Mouse (Mus musculus): Measurements from ENCODE around the gene Hrasls5. TPM values are rescaled to one million over a fixed set of nuclear protein-coding genes. Genes with fewer than 3 reads are reported as not detected.

Gene Hrasls5
- polyA plus RNA-seq, 1 experiment from 2014 or later = not detected

DNA sequence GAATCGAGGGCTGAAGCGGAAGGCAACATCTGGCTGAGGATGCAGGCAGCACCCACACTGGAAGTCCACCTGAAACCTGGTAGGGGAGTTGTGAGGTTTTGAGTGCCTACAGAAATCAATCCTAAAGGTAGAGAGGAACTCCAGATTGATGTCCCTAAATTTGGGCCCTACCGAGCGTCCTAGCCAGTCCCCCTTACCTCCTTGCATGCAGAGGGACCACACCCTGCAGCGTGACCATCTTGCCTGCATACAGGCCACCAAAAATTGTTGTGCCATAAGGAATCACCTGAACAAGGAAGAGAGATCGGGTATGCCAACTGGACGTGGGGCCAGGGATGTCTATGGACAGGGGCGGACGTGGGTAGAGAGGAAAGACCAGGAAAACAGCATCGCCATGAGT is 8.2 kb upstream of the Hrasls5 start:
- Histone ChIP-seq H3K27ac (ENCODE audit: low read depth, low read length) (no peak overlapping the region), H3K36me3 (ENCODE audit: control insufficient read depth, insufficient read depth, low read length) (no peaks in the 10 kb centered on the region), H3K9ac (ENCODE audit: low read length) (no peak overlapping the region), H3K27me3 (ENCODE audit: control insufficient read depth, insufficient read depth, low read length) (no peaks in the 10 kb centered on the region), H3K4me3 (ENCODE audit: low read depth, low read length) (no peak overlapping the region), H3K4me2 (no peak overlapping the region), H3K4me1 (ENCODE audit: control insufficient read depth, insufficient read depth, low read length) (no peaks in the 10 kb centered on the region), H3K9me3 (ENCODE audit: control insufficient read depth, low read length) (no peaks in the 10 kb centered on the region)
- no peak for DNase-seq (ENCODE audit: low spot score, missing footprints)
- 94% methylated on average over 10 of the region's 10 CpGs for WGBS
- ATAC-seq (ENCODE audit: low FRiP score) = no peak

DNA sequence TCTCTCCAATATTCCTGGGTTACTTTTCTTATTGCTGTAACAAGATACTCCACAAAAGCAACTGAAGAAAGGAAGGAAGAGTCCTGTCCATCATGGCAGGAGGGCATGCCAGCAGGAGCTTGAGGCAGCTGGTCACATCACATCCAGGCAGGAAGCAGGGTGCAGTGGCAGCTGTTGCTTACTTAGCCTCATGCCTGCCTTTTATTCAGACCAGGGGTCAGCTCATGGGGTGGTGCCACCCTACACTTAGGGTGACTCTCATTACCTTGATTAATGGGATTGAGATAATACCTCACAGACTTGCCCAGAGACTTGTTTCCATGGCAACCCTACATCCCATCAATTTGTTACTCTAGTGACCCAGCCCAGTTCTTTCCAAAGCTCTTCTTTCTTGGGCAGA is 7.3 kb upstream of the Hrasls5 start:
- DNase-seq (ENCODE audit: low spot score, missing footprints) (peak; percentile 33), ATAC-seq (ENCODE audit: low FRiP score) (no peak)
- Histone ChIP-seq H3K36me3 (ENCODE audit: control insufficient read depth, insufficient read depth, low read length) (no peaks in the 10 kb centered on the region), H3K4me1 (ENCODE audit: control insufficient read depth, insufficient read depth, low read length) (no peaks in the 10 kb centered on the region), H3K4me2 (no peak overlapping the region), H3K27me3 (ENCODE audit: control insufficient read depth, insufficient read depth, low read length) (no peaks in the 10 kb centered on the region), H3K9ac (ENCODE audit: low read length) (no peak overlapping the region), H3K9me3 (ENCODE audit: control insufficient read depth, low read length) (no peaks in the 10 kb centered on the region), H3K27ac (ENCODE audit: low read depth, low read length) (no peak overlapping the region), H3K4me3 (ENCODE audit: low read depth, low read length) (no peak overlapping the region)

DNA sequence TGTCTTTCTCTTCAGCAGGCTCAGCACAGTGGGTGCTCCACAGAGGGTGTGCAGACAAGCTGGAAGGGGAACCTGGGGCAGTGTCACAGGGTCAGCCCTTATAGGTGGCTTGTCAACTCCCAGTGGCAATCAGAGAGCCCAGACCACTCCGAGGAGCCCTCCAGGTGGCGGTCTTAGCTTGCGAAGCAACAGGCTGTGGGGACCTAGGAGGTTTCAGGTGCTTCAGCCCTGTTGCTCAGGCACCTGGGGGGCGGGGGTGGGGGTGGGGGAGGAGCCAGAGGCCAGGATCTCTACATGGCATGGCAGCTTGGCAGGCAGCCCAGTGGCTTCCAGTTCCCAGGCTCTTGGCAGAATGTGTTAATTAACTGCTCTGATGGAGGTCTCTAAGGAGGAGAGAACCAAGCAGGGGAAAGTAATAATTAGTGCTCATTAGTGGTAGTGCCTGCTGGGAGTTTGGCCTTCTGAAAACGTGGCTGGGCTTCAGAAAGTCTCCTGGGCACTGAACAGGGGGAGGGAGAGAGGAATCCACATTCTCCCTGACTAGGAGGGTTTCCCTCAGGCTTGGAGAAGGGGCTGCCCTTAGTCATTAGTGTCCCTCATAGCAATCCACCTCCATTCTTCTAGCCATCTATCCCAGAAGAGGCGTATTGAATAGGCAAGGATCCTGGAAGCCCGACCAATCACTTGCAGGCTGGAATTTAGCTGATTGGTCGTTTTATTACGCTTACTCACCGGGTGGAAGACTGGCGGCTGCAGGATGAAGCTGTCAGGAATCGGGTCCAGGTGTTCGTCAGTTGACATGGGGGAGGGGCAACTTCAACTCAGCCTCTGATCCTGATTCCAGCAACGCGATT is 6.2 kb upstream of the Hrasls5 start:
- Histone ChIP-seq H3K36me3 (ENCODE audit: control insufficient read depth, insufficient read depth, low read length) (no peaks in the 10 kb centered on the region), H3K4me1 (ENCODE audit: control insufficient read depth, insufficient read depth, low read length) (no peaks in the 10 kb centered on the region), H3K4me2 (peak overlapping the region; percentile 48), H3K27ac (ENCODE audit: low read depth, low read length) (0 out of 2 replicates have a peak overlapping the region, but pooled peaks have one; percentile 8), H3K9ac (ENCODE audit: low read length) (no peak overlapping the region; the same call in 1 of the 2 replicates), H3K4me3 (ENCODE audit: low read depth, low read length) (peak overlapping the region; percentile 6; the same call in 1 of the 2 replicates), H3K27me3 (ENCODE audit: control insufficient read depth, insufficient read depth, low read length) (no peaks in the 10 kb centered on the region), H3K9me3 (ENCODE audit: control insufficient read depth, low read length) (no peaks in the 10 kb centered on the region)
- ATAC-seq (ENCODE audit: low FRiP score) (peak; percentile 67), DNase-seq (ENCODE audit: low spot score, missing footprints) (peak; percentile 87)
- 7% methylated on average over 15 of the region's 15 CpGs for WGBS

DNA sequence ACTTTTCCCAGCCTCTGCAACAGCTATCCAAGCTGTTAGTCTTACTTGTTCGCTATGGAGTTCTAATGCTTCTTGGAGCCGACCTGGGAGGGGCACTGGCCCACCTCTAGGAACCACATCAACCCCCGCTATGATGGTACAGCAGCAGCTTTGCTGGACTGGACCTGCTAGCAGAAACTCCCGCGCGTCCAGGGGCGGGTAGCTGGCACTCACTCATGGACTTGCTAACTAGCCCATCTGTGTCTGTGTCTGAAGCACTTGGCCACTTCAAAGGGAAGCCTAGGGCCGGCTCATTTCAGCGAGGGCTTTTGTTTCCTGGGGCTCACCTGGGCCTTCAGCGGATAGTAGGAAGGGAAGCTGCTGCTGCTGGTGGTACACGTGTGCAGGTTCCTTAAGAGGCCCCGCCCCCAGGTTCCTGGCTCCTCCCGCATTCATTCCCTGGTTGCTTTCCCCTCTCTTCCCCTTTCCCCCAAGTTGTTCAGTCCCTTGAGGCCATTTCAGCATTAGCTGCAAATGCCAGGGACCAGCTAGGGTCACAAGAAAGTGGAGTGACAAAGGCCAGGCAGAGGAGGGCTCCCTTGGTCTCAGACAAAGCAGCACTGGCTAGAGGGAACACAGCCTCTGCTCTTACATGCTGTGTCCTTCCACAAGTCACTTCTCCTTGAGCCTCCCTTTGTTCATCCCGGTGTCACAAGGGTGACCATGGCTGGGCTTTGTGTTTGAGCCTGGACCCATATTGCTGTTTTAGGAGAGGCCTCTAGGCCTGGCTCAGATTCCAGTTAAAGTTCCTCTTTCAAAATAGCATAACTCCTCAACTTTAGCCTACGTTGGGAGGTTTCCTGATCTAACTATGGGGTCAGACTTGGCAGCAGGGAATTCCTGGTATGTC is 5.3 kb upstream of the Hrasls5 start, which contains the start of gene Lgals12:
Lgals12 (minus strand) TSS at position 393 of the 889 bp plus-strand sequence.
- H3K9me3 ChIP-seq (ENCODE audit: control insufficient read depth, low read length) = no peaks in the 10 kb centered on the region
- H3K4me3 ChIP-seq (ENCODE audit: low read depth, low read length) = peak within 1 kb of the TSS; percentile 6; the same call in 1 of the 2 replicates
- peaks cover 4% of the 10 kb centered on the region for H3K4me1 ChIP-seq (ENCODE audit: control insufficient read depth, insufficient read depth, low read length)
- H3K27ac ChIP-seq (ENCODE audit: low read depth, low read length) = 0 out of 2 replicates have a peak within 1 kb of the TSS, but pooled peaks have one; percentile 8
- DNase-seq (ENCODE audit: low spot score, missing footprints) (peak; percentile 87), ATAC-seq (ENCODE audit: low FRiP score) (peak; percentile 43; the same call in 1 of the 2 replicates)
- 6% methylated on average over 15 of the region's 15 CpGs for WGBS
- no peaks in the 10 kb centered on the region for H3K36me3 ChIP-seq (ENCODE audit: control insufficient read depth, insufficient read depth, low read length)
- H3K9ac ChIP-seq (ENCODE audit: low read length) = no peak within 1 kb of the TSS; the same call in 1 of the 2 replicates
- peak within 1 kb of the TSS; percentile 48 for H3K4me2 ChIP-seq
- peaks cover 2% of the 10 kb centered on the region; the same call in 1 of the 2 replicates for H3K27me3 ChIP-seq (ENCODE audit: control insufficient read depth, insufficient read depth, low read length)

DNA sequence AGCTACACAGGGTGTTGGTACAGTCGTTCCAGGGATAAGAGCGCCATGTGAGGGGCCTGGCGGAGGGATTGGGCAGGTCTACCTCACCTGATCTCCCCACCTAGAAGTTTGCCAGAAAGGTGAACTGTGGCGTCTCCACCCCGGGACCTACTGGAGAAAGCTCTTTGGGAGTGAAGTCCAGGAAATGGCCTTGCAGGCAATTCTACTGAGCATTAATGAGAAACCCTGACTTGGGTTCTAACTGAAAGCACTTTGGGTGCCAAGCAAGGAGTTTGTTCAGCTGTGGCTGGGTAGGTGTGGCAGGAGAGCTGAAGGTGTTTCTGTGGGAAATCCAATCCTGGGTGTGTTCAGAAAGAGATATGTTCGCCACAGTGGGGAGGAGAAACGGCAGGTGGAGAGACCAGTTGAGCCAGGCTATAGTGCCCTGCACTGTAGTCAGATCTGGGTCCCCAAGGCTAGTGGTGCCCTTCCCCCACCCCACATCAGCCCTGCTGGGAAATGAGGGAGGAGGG is 4.6 kb upstream of the Hrasls5 start:
- no peaks in the 10 kb centered on the region for H3K36me3 ChIP-seq (ENCODE audit: control insufficient read depth, insufficient read depth, low read length)
- peaks cover 8% of the 10 kb centered on the region for H3K4me1 ChIP-seq (ENCODE audit: control insufficient read depth, insufficient read depth, low read length)
- H3K9ac ChIP-seq (ENCODE audit: low read length) = no peak overlapping the region
- no peak overlapping the region for H3K27ac ChIP-seq (ENCODE audit: low read depth, low read length)
- H3K27me3 ChIP-seq (ENCODE audit: control insufficient read depth, insufficient read depth, low read length) = peaks cover 5% of the 10 kb centered on the region; the same call in 1 of the 2 replicates
- H3K4me2 ChIP-seq = no peak overlapping the region
- WGBS = 78% methylated on average over 7 of the region's 7 CpGs
- no peak overlapping the region for H3K4me3 ChIP-seq (ENCODE audit: low read depth, low read length)
- ATAC-seq (ENCODE audit: low FRiP score) = no peak
- no peaks in the 10 kb centered on the region for H3K9me3 ChIP-seq (ENCODE audit: control insufficient read depth, low read length)
- peak; percentile 51 for DNase-seq (ENCODE audit: low spot score, missing footprints)

DNA sequence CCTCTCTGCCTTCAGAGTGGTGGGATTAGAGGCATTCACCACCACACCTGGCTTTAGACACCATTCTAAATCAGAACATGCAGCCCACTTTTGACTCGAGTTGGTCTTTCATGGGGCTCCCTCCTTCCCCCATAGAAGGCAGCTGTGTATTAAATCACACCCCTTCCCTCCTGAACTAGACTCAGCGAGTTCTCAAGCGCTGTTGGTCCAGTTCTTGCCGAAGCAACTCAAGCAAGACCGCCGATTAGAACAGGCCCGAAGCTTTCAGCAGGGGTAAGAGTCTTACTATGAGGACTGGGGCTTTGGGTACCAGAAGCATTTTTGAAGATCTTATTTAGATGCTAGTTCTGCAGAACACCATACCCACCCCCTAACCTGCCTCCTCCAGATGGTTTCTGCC is 810 bp downstream of the Hrasls5 start:
- Histone ChIP-seq H3K4me2 (no peak overlapping the region), H3K9me3 (ENCODE audit: control insufficient read depth, low read length) (no peaks in the 10 kb centered on the region), H3K27ac (ENCODE audit: low read depth, low read length) (no peak overlapping the region), H3K9ac (ENCODE audit: low read length) (no peak overlapping the region), H3K36me3 (ENCODE audit: control insufficient read depth, insufficient read depth, low read length) (no peaks in the 10 kb centered on the region), H3K27me3 (ENCODE audit: control insufficient read depth, insufficient read depth, low read length) (peaks cover 5% of the 10 kb centered on the region; the same call in 1 of the 2 replicates), H3K4me1 (ENCODE audit: control insufficient read depth, insufficient read depth, low read length) (peaks cover 8% of the 10 kb centered on the region), H3K4me3 (ENCODE audit: low read depth, low read length) (no peak overlapping the region)
- WGBS = 76% methylated on average over 7 of the region's 7 CpGs
- DNase-seq (ENCODE audit: low spot score, missing footprints) (peak; percentile 82), ATAC-seq (ENCODE audit: low FRiP score) (no peak)

DNA sequence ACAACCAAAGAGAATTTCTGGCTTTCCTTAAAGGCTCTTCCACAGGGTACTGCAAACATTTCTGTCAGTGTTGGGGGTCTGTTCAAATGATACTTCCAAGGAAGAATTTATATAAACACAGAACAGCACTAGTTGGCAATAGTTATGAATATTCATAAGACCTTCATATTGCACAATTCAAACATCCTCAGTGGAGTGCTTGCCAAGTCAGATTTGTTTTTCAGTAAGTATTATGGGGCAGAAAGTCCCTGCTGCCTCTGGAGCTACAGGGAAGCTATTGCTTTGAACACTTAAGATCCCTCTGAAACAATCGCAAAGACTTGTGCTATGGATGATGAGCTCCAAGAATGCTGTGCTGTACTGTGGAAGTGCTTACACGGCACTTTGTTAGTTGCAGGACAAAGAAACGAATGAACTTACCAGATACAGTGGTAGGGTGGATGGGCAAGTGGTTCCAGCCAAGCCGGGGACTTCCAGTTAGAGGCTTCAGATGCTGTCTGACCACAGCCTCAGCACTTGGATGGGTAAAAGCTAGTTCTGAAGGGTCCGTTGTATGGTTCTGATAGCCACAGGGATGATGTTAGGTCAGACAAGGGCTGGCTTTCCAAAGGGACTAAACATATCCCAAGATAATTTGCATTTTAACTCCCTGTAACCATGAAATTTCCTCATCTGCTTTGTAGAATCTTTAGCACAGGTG is 4.0 kb downstream of the Hrasls5 start:
- Histone ChIP-seq H3K9ac (ENCODE audit: low read length) (no peak overlapping the region), H3K27ac (ENCODE audit: low read depth, low read length) (no peak overlapping the region), H3K4me2 (no peak overlapping the region), H3K36me3 (ENCODE audit: control insufficient read depth, insufficient read depth, low read length) (no peaks in the 10 kb centered on the region), H3K4me1 (ENCODE audit: control insufficient read depth, insufficient read depth, low read length) (peaks cover 8% of the 10 kb centered on the region), H3K4me3 (ENCODE audit: low read depth, low read length) (no peak overlapping the region), H3K27me3 (ENCODE audit: control insufficient read depth, insufficient read depth, low read length) (peaks cover 5% of the 10 kb centered on the region; the same call in 1 of the 2 replicates), H3K9me3 (ENCODE audit: control insufficient read depth, low read length) (no peaks in the 10 kb centered on the region)
- DNase-seq (ENCODE audit: low spot score, missing footprints) (peak; percentile 54), ATAC-seq (ENCODE audit: low FRiP score) (no peak)
- WGBS = 89% methylated on average over 5 of the region's 5 CpGs

DNA sequence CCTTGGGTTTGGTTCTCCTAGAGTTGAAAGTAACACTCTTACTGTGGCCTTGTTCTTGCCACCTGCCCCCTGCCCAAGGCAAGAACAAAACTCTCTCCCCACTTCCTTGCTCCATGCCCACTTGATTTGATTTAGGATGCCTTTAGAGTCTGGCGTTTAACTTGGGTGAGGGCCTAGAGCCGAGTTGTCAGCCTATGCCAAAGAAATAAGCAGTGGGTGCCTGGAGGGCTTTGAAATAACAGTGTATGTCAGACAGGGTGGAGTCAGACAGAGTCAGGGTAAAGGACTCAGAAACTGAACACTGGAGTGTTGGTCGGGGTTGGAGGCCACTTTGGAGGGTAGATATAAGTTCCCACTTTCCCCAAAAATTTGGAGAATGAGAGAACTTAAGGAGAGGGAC is 4.7 kb downstream of the Hrasls5 start:
- no peak overlapping the region for H3K27ac ChIP-seq (ENCODE audit: low read depth, low read length)
- 73% methylated on average over 3 of the region's 3 CpGs for WGBS
- ATAC-seq (ENCODE audit: low FRiP score) (no peak), DNase-seq (ENCODE audit: low spot score, missing footprints) (no peak)
- H3K4me2 ChIP-seq = no peak overlapping the region
- H3K4me1 ChIP-seq (ENCODE audit: control insufficient read depth, insufficient read depth, low read length) = peaks cover 4% of the 10 kb centered on the region
- H3K9me3 ChIP-seq (ENCODE audit: control insufficient read depth, low read length) = no peaks in the 10 kb centered on the region
- peaks cover 3% of the 10 kb centered on the region; the same call in 1 of the 2 replicates for H3K27me3 ChIP-seq (ENCODE audit: control insufficient read depth, insufficient read depth, low read length)
- H3K36me3 ChIP-seq (ENCODE audit: control insufficient read depth, insufficient read depth, low read length) = no peaks in the 10 kb centered on the region
- no peak overlapping the region for H3K4me3 ChIP-seq (ENCODE audit: low read depth, low read length)
- H3K9ac ChIP-seq (ENCODE audit: low read length) = no peak overlapping the region

All from midbrain, embryonic 11.5 days (tissue).